Mouse (Mus musculus) heart, adult 2 months (tissue): ENCODE measurements around the gene Kxd1.
A peak's percentile ranks its signal among the peaks of the same experiment; 100 is the strongest.

ENCODE experiments used
- CTCF ChIP-seq: fragments of 200-600 bp; IDR thresholded peaks from 2 replicates; pipeline ENCODE4 v1.8.1; 2022; ENCODE audit warnings: antibody characterized with exemption, mild to moderate bottlenecking, moderate library complexity
- EP300 ChIP-seq: fragments of 200-500 bp; IDR thresholded peaks from 2 replicates; pipeline ENCODE4 v1.6.1; 2011; ENCODE audit warnings: low read depth, low read length, control low read depth; ENCODE audit not compliant: insufficient read depth
- POLR2A ChIP-seq: fragments of 200-500 bp; IDR thresholded peaks from 2 replicates; pipeline ENCODE4 v1.6.1; 2011; ENCODE audit warnings: mild to moderate bottlenecking, low read depth, low read length, control low read depth; ENCODE audit not compliant: insufficient read depth

- TF ChIP-seq POLR2A (peak; percentile 76), EP300 (0 out of 2 replicates have a peak, but pooled peaks have one; percentile 26), CTCF (peak; percentile 30)
Observed at GRCm38 (mm10) chr8:70527512-70528181, at the start of gene Kxd1, which contains the start of gene Fkbp8.
